Mouse (Mus musculus) embryonic fibroblast, embryonic 13.5 days (primary cell): ENCODE results near the gene Stk24. TPM values are rescaled to one million over a fixed set of nuclear protein-coding genes. Genes with fewer than 3 reads are reported as not detected.

Experiments
- H3K27ac ChIP-seq: 2 replicates; pipeline ENCODE4 v1.5.1; 2012; ENCODE audit warnings: low read length, control low read depth, inconsistent platforms; ENCODE audit not compliant: insufficient read depth
- H3K4me1 ChIP-seq: 2 replicates; pipeline ENCODE4 v1.6.1; 2011; ENCODE audit warnings: low read length; ENCODE audit not compliant: control insufficient read depth, insufficient read depth
- H3K4me3 ChIP-seq: 2 replicates; pipeline ENCODE4 v1.5.1; 2011; ENCODE audit warnings: mild to moderate bottlenecking, control low read depth, low read length; ENCODE audit not compliant: insufficient read depth
- CTCF ChIP-seq: IDR thresholded peaks from 2 replicates; pipeline ENCODE4 v1.5.1; 2011; ENCODE audit warnings: mild to moderate bottlenecking, control low read depth, low read length, moderate library complexity, borderline replicate concordance; ENCODE audit not compliant: insufficient read depth
- POLR2A ChIP-seq: IDR thresholded peaks from 2 replicates; pipeline ENCODE4 v1.6.1; 2011; ENCODE audit warnings: low read depth, mild to moderate bottlenecking, control low read depth, low read length, moderate library complexity
- polyA plus RNA-seq: library from polyadenylated mRNA; stranded (reverse); fragments of >200 nt; gene quantifications from 2 replicates; pipeline ENCODE4 v1.2.4, GENCODE M21; 2011; ENCODE audit warnings: low read depth; ENCODE audit not compliant: missing spikeins, insufficient read length

Stk24 gene
- polyA plus RNA-seq, 1 experiment = 102 TPM

- Histone ChIP-seq H3K4me1 (0 out of 2 replicates have a peak, but pooled peaks cover 2% of the 10 kb centered on the region), H3K27ac (no peak overlapping the region)
These were observed 29.1 kb upstream of the Stk24 start for GRCm38 (mm10) chr14:121408944-121409343.

GRCm38 (mm10) chr14:121406943-121407342 lies 27.1 kb upstream of the Stk24 start:
- no peak for TF ChIP-seq CTCF
- TF ChIP-seq POLR2A = no peak
- H3K27ac ChIP-seq = no peak overlapping the region
- H3K4me3 ChIP-seq = no peak overlapping the region
- no peaks in the 10 kb centered on the region for H3K4me1 ChIP-seq

More at GRCm38 (mm10) chr14:121408944-121409343, 29.1 kb upstream of the Stk24 start:
- H3K4me3 ChIP-seq = no peak overlapping the region
- TF ChIP-seq POLR2A = no peak
- no peak for TF ChIP-seq CTCF

DNA sequence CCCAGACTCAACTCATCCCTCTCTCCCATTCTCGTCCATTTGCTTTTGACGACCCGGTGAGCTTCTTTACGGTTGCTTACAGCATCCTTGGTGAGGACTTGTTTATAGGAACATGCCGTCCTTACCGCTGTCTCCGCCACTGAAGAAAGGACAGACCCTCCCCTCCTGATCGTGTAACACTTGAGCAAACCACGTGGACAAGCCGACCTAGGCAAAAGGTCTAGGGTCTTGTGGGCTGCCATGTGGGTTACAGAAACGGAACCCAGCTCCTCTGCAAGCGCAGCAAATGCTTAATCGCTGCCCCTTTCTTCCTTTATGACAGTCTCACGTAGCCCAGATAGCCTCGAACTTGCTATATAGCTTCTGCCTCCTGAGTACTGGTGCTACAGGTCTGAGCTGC lies 25.7 kb upstream of the Stk24 start:
- H3K4me1 ChIP-seq = no peaks in the 10 kb centered on the region
- H3K27ac ChIP-seq = no peak overlapping the region
- no peak overlapping the region for H3K4me3 ChIP-seq
- no peak for TF ChIP-seq CTCF
- TF ChIP-seq POLR2A = no peak

DNA sequence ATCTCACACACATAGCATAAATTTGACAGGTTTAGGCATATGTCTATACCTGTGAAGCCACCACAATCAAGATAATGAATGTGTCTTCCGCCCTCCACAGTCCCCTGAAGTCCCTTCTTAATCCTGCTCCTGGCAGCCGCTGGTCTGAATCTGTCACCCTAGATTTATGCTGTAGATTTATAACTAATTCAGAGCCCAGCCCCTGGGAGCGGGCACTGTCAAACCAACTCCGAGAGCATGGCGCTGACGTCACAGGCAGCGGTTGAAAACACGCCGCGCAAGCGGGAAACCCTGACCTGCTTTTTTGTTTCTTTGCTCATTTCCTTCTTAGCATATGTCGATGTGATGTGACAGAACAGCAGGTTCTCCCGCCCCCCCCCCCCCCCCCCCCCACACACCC lies 25.3 kb upstream of the Stk24 start:
- Histone ChIP-seq H3K4me3 (no peak overlapping the region), H3K4me1 (no peaks in the 10 kb centered on the region), H3K27ac (no peak overlapping the region)
- TF ChIP-seq CTCF = no peak
- TF ChIP-seq POLR2A = no peak

DNA sequence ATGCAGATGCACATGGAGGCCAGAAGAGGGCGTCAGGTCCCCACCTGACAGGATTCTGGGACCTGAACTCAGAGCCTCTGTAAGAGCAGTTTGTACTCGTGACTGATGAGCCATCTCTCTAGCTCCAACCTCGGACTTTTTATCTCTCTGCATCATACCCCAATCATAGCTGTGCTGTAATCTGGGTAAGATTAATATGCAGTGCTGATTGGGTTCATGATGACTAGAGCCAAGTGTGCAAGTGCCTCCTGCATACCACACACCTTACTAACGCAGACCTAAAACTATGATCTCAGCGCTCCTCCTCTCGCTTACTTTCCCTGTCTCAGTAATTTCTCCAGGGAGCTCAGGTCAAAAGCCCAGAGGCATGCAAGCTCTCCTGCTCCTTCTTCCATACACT lies 19.9 kb upstream of the Stk24 start:
- no peak for TF ChIP-seq POLR2A
- TF ChIP-seq CTCF = no peak
- H3K27ac ChIP-seq = no peak overlapping the region
- H3K4me1 ChIP-seq = no peaks in the 10 kb centered on the region
- no peak overlapping the region for H3K4me3 ChIP-seq

DNA sequence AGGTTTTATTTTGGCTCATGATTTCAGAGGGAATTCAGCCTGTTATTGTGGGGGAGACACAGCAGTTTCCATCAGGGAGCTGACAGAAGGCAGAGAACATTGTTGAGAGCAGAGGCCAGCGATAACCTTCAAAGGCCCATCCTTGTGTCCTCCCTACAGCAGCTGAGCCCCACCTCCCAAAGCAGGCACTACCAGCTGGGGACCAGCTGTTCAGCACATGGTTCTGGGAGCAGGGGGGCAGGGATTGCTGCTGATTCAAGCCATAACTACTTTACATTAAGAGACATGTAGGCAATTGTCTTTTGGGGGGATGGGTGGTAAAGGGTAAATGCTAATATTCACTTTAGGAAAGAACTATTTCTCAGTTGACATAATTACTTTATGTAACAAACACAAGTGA lies 17.7 kb upstream of the Stk24 start:
- TF ChIP-seq CTCF = no peak
- no peak for TF ChIP-seq POLR2A
- Histone ChIP-seq H3K4me1 (no peaks in the 10 kb centered on the region), H3K4me3 (no peak overlapping the region), H3K27ac (no peak overlapping the region)

DNA sequence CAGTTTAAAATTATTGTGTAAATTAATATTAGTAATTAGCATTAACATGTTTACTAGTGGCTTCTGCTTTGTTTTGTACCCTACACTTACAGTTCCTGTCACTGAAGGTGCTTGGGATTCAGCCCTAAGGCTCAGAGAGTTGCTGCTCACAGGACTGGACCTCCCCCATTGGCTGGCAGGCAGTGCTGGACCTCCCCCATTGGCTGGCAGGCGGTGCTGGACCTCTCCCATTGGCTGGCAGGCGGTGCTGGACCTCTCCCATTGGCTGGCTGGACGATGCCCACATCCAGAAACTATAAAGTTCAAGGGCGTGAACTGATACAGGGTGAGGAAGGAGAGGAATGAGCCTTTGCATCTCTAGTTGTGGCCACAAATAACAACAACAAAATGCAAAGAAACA lies 15.3 kb upstream of the Stk24 start:
- H3K27ac ChIP-seq = no peak overlapping the region
- H3K4me1 ChIP-seq = peaks cover 3% of the 10 kb centered on the region; the same call in 1 of the 2 replicates
- TF ChIP-seq CTCF (no peak), POLR2A (no peak)
- no peak overlapping the region for H3K4me3 ChIP-seq

DNA sequence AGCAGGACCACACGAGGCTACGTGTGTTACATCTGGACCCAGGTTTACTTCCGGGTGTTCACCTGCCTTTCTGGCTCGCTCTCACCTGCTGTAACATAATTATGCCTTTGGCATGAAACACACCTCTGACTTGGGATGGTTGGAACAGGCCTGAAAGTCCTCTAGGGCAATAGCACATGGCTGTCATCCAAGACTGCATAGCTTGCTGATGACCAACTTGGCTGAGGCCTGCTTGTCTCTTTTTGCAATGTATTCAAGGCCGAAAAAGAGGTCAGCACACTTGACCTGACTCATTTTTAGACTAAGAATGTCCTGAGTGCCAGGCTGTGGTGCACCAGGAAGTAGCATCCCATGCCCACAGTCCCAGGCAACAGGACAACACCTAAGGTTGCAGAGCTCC lies 12.1 kb upstream of the Stk24 start:
- Histone ChIP-seq H3K4me3 (no peak overlapping the region), H3K4me1 (peaks cover 3% of the 10 kb centered on the region; the same call in 1 of the 2 replicates), H3K27ac (peak overlapping the region; percentile 4; the same call in 1 of the 2 replicates)
- no peak for TF ChIP-seq CTCF
- no peak for TF ChIP-seq POLR2A

DNA sequence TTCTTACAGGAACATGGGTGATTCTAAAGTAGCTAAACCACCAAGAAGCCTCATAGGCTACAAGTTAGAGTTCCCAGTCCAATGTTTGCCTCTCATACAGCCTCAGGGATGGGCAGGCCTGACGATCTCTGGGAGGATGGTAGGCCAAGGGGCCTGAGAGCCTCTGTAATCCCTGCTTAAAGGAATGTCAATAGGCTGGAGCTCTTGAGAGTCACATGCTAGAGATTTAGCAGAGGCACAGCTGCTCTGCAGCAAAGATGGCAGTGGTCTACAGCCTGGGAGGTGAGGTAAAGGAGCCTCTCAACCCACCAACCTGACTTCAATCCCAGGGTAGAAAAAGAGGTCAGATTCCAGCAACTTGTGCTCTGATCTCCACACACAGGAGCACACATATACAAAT lies 7.9 kb upstream of the Stk24 start:
- H3K4me1 ChIP-seq = peaks cover 5% of the 10 kb centered on the region
- no peak overlapping the region for H3K4me3 ChIP-seq
- no peak overlapping the region for H3K27ac ChIP-seq
- TF ChIP-seq POLR2A = no peak
- no peak for TF ChIP-seq CTCF

DNA sequence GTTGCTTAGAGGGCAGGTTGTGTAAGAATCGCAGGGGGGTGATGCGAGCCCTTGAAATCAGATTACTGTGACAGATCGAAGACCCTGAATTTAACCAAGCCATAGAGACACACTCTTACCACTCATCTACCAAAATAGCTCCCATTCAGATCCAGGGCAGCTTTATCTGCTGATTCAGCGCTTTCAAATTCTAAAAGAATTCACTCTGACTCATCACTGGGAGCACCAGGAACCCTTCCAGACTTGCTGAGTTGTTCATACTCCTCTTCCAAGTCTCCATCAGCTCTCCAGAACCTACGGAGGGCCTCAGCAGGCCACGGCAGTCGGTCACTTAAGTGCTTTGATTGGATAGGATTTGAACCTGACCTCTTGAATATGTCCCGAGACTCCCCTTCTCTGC lies 5.6 kb upstream of the Stk24 start:
- Histone ChIP-seq H3K4me1 (peaks cover 2% of the 10 kb centered on the region; the same call in 1 of the 2 replicates), H3K27ac (peak overlapping the region; percentile 30; the same call in 1 of the 2 replicates), H3K4me3 (no peak overlapping the region)
- no peak for TF ChIP-seq POLR2A
- TF ChIP-seq CTCF = no peak

DNA sequence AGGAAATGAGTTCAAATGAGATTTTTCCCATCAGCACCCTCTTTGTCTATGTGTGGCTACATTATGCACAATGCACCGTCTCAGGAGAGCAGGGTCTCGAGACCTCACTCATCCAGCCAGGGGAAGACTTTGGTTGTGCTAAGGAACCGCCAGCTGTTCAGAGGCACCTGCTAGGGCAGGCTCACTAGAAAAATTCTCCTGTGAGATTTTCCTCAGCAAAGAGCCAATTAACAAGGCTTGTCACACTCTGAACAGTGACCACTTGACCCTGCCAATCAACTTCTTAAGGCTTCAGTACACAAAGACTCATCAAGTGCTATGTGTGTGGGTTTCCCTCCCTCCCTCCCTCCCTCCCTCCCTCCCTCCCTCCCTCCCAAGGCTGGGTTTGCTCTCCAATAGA lies 4.0 kb upstream of the Stk24 start:
- Histone ChIP-seq H3K27ac (no peak overlapping the region), H3K4me3 (no peak overlapping the region), H3K4me1 (peaks cover 6% of the 10 kb centered on the region; the same call in 1 of the 2 replicates)
- TF ChIP-seq CTCF (no peak), POLR2A (no peak)
